In the genomic region with DNA sequence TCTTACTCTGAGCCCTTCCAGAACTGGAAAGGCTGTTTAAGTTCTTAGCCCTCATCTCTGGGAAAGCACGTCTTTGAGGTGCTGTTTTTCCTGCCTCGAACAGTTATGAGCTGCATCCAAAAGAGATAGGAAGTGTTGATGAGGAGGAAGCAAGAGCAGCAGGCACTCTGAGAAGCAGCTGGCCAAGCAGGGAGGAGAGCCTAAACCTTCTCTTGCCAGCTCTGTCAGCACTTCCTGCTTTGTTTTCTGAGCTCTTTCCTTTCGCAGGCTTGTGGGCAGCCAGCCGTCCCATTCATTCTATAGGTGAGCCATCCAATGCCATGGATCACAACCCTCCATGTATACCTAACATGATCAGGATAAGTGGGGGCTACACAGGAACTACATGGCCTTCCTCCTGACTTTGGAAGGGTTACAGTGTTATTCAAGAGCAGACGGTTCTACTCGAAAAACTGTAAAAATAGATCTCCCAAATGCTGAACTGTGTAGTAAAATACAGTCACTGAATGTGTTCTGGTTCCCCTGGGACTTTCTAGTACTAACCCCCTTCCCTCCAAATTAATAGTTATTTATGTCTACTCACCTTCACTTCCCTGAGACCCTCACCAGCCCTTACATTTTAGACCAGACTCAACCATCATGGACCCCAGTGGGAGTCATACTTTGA, we compare ENCODE assay signal across 8 mouse cellular contexts.
DNase-seq lines count a peak whose midpoint lies in the region; TF ChIP-seq lines count a peak whose summit lies in the region.
"Had no signal": no experiment of that assay in that cellular context is flagged by ENCODE, and none has a peak within 500 bp of the region (broad histone marks: within the 10 kb centered on the region; RNA-seq: fewer than 3 reads in every experiment).

No protein-coding gene starts in this region.

- no peak for TF ChIP-seq CTCF in thymus, adult 2 months (IDR thresholded peaks at IDR 0.05; ENCODE audit: borderline replicate concordance, control insufficient read depth, extremely low read depth, insufficient read depth, low read length, poor library complexity)

- peaks cover 3% of the 10 kb centered on the region; the same call in 1 of the 2 replicates for H3K4me1 ChIP-seq in thymus, adult 2 months (replicated peaks; ENCODE audit: control insufficient read depth, insufficient read depth, low read length)

- H3K36me3 ChIP-seq in thymus, adult 2 months (ENCODE audit: control insufficient read depth, insufficient read depth, low read length): no peaks in the 10 kb centered on the region

- H3K27ac ChIP-seq in thymus, adult 2 months (ENCODE audit: control insufficient read depth, insufficient read depth, low read length): no peak overlapping the region

- no peaks in the 10 kb centered on the region for H3K27me3 ChIP-seq in thymus, adult 2 months (ENCODE audit: control insufficient read depth, insufficient read depth, low read length)

- intact Hi-C loops in left cerebral cortex, postnatal 4 days (cut with DNase I): no loop called here

- DNase-seq in left cerebral cortex, adult 11 months (ENCODE audit: low spot score): peak; percentile 42
- DNase-seq in left cerebral cortex, postnatal 4 days: no peak
- DNase-seq in cerebellum, postnatal 25 days: peak; percentile 79
- peak; percentile 56 to 77 for DNase-seq in layer of hippocampus, postnatal 14 days (ENCODE audit: low spot score in 2 of 2)
- DNase-seq in telencephalon, adult 2 months (ENCODE audit: low read depth, low spot score): peak; percentile 81
- no peak for DNase-seq in thymus, adult 2 months
- no peak for DNase-seq in yolk sac, embryonic 10.5 days (ENCODE audit: low spot score)
- DNase-seq: liver, postnatal 0 days had no signal

- 46% methylated on average over 6 of the region's 6 CpGs for WGBS in thymus, adult 2 months

- no peak for TF ChIP-seq POLR2A in thymus, adult 2 months (IDR thresholded peaks at IDR 0.05; ENCODE audit: control insufficient read depth, extremely low read depth, insufficient read depth, low read length, poor library complexity)

- H3K4me3 ChIP-seq in thymus, adult 2 months (ENCODE audit: control insufficient read depth, insufficient read depth, low read length): no peak overlapping the region

Comparison
In these comparisons a context has a peak if more than half of its experiments do, and no peak if none do; other contexts are left out.
1. DNase-seq: peak in left cerebral cortex, adult 11 months (single experiment), cerebellum, postnatal 25 days (2 of 2), layer of hippocampus, postnatal 14 days (2 of 2) and telencephalon, adult 2 months (single experiment); none in left cerebral cortex, postnatal 4 days (single experiment), thymus, adult 2 months (single experiment) and yolk sac, embryonic 10.5 days (single experiment).